In the genomic region with DNA sequence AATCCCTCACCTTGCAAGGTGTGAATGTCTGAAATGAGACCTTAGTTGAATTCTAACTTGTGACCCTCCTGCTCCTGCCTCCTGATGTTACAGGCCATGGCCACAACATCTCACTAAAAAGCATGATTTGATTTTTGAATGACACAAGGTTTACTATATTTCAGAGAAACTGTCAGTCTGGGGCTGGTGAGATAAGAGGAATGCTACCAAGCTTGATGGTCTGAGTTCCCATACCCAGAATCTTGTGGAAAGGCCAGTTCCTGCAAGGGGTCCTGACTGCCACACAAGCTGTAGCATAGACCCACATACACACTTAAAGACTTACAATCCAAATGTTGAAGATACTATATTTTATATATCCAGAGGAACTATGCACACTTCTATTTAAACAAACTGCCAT, we compare ENCODE assay signal across 10 mouse cellular contexts. TPM values are rescaled to one million over a fixed set of nuclear protein-coding genes. Genes with fewer than 3 reads are reported as not detected.
A peak's percentile ranks its signal among the peaks of the same experiment; 100 is the strongest.
DNase-seq lines count a peak whose midpoint lies in the region; ATAC-seq and TF ChIP-seq lines count a peak whose summit lies in the region.
"Had no signal": no experiment of that assay in that cellular context is flagged by ENCODE, and none has a peak within 500 bp of the region (broad histone marks: within the 10 kb centered on the region; RNA-seq: fewer than 3 reads in every experiment).

No protein-coding gene starts in this region.

- no peaks in the 10 kb centered on the region for H3K9me3 ChIP-seq in forebrain, embryonic 11.5 days (ENCODE audit: control insufficient read depth, low read length)
- no peaks in the 10 kb centered on the region for H3K9me3 ChIP-seq in forebrain, postnatal 0 days (ENCODE audit: low read length)
- no peaks in the 10 kb centered on the region for H3K9me3 ChIP-seq in lung, embryonic 16.5 days (ENCODE audit: control insufficient read depth, low read length)
- no peaks in the 10 kb centered on the region for H3K9me3 ChIP-seq in intestine, embryonic 15.5 days
- no peaks in the 10 kb centered on the region for H3K9me3 ChIP-seq in midbrain, embryonic 14.5 days (ENCODE audit: control insufficient read depth, low read length)

- H3K36me3 ChIP-seq in forebrain, embryonic 11.5 days (ENCODE audit: control insufficient read depth, insufficient read depth, low read length) = no peaks in the 10 kb centered on the region
- no peaks in the 10 kb centered on the region for H3K36me3 ChIP-seq in forebrain, postnatal 0 days (ENCODE audit: insufficient read depth)
- no peaks in the 10 kb centered on the region for H3K36me3 ChIP-seq in lung, embryonic 16.5 days (ENCODE audit: control insufficient read depth, insufficient read depth, low read length)
- no peaks in the 10 kb centered on the region for H3K36me3 ChIP-seq in intestine, embryonic 15.5 days
- 0 out of 2 replicates have a peak, but pooled peaks cover 2% of the 10 kb centered on the region for H3K36me3 ChIP-seq in midbrain, embryonic 14.5 days (ENCODE audit: control insufficient read depth, insufficient read depth, low read length)

- no peak overlapping the region for H3K27ac ChIP-seq in forebrain, embryonic 11.5 days (ENCODE audit: low read depth, low read length)
- H3K27ac ChIP-seq in forebrain, postnatal 0 days (ENCODE audit: low read depth, low read length) = no peak overlapping the region
- H3K27ac ChIP-seq in lung, embryonic 16.5 days (ENCODE audit: low read length) = no peak overlapping the region
- H3K27ac ChIP-seq in intestine, embryonic 15.5 days = no peak overlapping the region
- no peak overlapping the region for H3K27ac ChIP-seq in midbrain, embryonic 14.5 days (replicated peaks; ENCODE audit: low read depth, low read length)

- peak overlapping the region; percentile 90 for H3K4me3 ChIP-seq in forebrain, embryonic 11.5 days (ENCODE audit: low read depth, low read length)
- no peak overlapping the region for H3K4me3 ChIP-seq in forebrain, postnatal 0 days (ENCODE audit: low read depth, low read length)
- H3K4me3 ChIP-seq in lung, embryonic 16.5 days (ENCODE audit: low read length) = peak overlapping the region; percentile 98
- H3K4me3 ChIP-seq in intestine, embryonic 15.5 days (replicated peaks) = no peak overlapping the region
- no peak overlapping the region for H3K4me3 ChIP-seq in midbrain, embryonic 14.5 days (replicated peaks; ENCODE audit: low read depth, low read length)

- ATAC-seq in forebrain, embryonic 11.5 days (replicated peaks; ENCODE audit: low FRiP score) = no peak
- no peak for ATAC-seq in forebrain, postnatal 0 days
- ATAC-seq in lung, embryonic 16.5 days (ENCODE audit: low read depth) = no peak
- ATAC-seq in intestine, embryonic 15.5 days = no peak
- ATAC-seq in midbrain, embryonic 14.5 days (ENCODE audit: low FRiP score, low TSS enrichment) = no peak

- TF ChIP-seq CTCF in forebrain, postnatal 0 days (IDR thresholded peaks at IDR 0.05; ENCODE audit: low read depth) = no peak

- H3K4me2 ChIP-seq in forebrain, embryonic 11.5 days (ENCODE audit: low read depth, low read length, severe bottlenecking) = peak overlapping the region; percentile 83; the same call in 1 of the 2 replicates
- H3K4me2 ChIP-seq in forebrain, postnatal 0 days (ENCODE audit: low read depth) = no peak overlapping the region
- H3K4me2 ChIP-seq in lung, embryonic 16.5 days (ENCODE audit: low read depth, low read length) = peak overlapping the region; percentile 87
- H3K4me2 ChIP-seq in intestine, embryonic 15.5 days (replicated peaks) = peak overlapping the region; percentile 79
- H3K4me2 ChIP-seq in midbrain, embryonic 14.5 days (ENCODE audit: low read length) = peak overlapping the region; percentile 90; the same call in 1 of the 2 replicates

- H3K9ac ChIP-seq in forebrain, embryonic 11.5 days (ENCODE audit: low read length) = no peak overlapping the region; the same call in 1 of the 2 replicates
- H3K9ac ChIP-seq in forebrain, postnatal 0 days = no peak overlapping the region
- H3K9ac ChIP-seq in lung, embryonic 16.5 days (ENCODE audit: low read length) = peak overlapping the region; percentile 77
- H3K9ac ChIP-seq in intestine, embryonic 15.5 days = no peak overlapping the region
- H3K9ac ChIP-seq in midbrain, embryonic 14.5 days (replicated peaks; ENCODE audit: low read length) = no peak overlapping the region

- DNase-seq in forebrain, embryonic 11.5 days (ENCODE audit: low spot score) = no peak
- no peak for DNase-seq in forebrain, postnatal 0 days
- no peak for DNase-seq in lung, postnatal 10 days
- no peak for DNase-seq in midbrain, embryonic 14.5 days
- DNase-seq in layer of hippocampus, postnatal 36 days = no peak
- no peak for DNase-seq in cerebellum, adult 9-10 months
- DNase-seq: gastrocnemius, postnatal 25 days; kidney, adult 8-10 months had no signal

- no peaks in the 10 kb centered on the region for H3K27me3 ChIP-seq in forebrain, embryonic 11.5 days (ENCODE audit: control insufficient read depth, insufficient read depth, low read length)
- H3K27me3 ChIP-seq in forebrain, postnatal 0 days (ENCODE audit: insufficient read depth, low read length) = no peaks in the 10 kb centered on the region
- no peaks in the 10 kb centered on the region for H3K27me3 ChIP-seq in lung, embryonic 16.5 days (ENCODE audit: control insufficient read depth, insufficient read depth, low read depth, low read length)
- no peaks in the 10 kb centered on the region for H3K27me3 ChIP-seq in intestine, embryonic 15.5 days (replicated peaks)
- H3K27me3 ChIP-seq in midbrain, embryonic 14.5 days (ENCODE audit: control insufficient read depth, insufficient read depth, low read length) = no peaks in the 10 kb centered on the region

- peaks cover 7% of the 10 kb centered on the region for H3K4me1 ChIP-seq in forebrain, embryonic 11.5 days (replicated peaks; ENCODE audit: control insufficient read depth, insufficient read depth, low read length)
- H3K4me1 ChIP-seq in forebrain, postnatal 0 days (ENCODE audit: insufficient read depth) = no peaks in the 10 kb centered on the region
- H3K4me1 ChIP-seq in lung, embryonic 16.5 days (replicated peaks; ENCODE audit: control insufficient read depth, insufficient read depth, low read length) = peaks cover 19% of the 10 kb centered on the region
- peaks cover 12% of the 10 kb centered on the region for H3K4me1 ChIP-seq in intestine, embryonic 15.5 days (replicated peaks)
- H3K4me1 ChIP-seq in midbrain, embryonic 14.5 days (ENCODE audit: control insufficient read depth, insufficient read depth, low read length) = peaks cover 11% of the 10 kb centered on the region

RNA-seq across cellular contexts. Expression of a gene that starts 9.3 kb away (rescaled TPM):
- 93.4 and 94.8 TPM in 2 replicates for polyA plus RNA-seq in forebrain, embryonic 11.5 days (2014; fragmentation: Nextera tagmentation; extraction: Ambion mirVana)
- 83.1 and 101 TPM in 2 replicates for total RNA-seq in forebrain, postnatal 0 days (2014; rRNA removed)
- polyA plus RNA-seq in forebrain, postnatal 0 days (2015; fragmentation: Nextera tagmentation; extraction: Ambion mirVana) = 36.2 and 39.9 TPM in 2 replicates
- 92.5 and 97.1 TPM in 2 replicates for polyA plus RNA-seq in lung, embryonic 16.5 days (2015; fragmentation: Nextera tagmentation; extraction: Ambion mirVana)
- polyA plus RNA-seq in intestine, embryonic 15.5 days (2015; fragmentation: Nextera tagmentation; extraction: Ambion mirVana) = 72.5 and 73.4 TPM in 2 replicates
- polyA plus RNA-seq in midbrain, embryonic 14.5 days (2014; fragmentation: Nextera tagmentation; extraction: Ambion mirVana) = 51.1 and 51.5 TPM in 2 replicates
- 10 to 100 TPM; 34.0 to 35.1 TPM for total RNA-seq in layer of hippocampus, postnatal 36 days (2021)

RNA-seq across cellular contexts. Expression of a gene that starts 26.2 kb away (rescaled TPM):
- polyA plus RNA-seq in forebrain, embryonic 11.5 days (2014; fragmentation: Nextera tagmentation; extraction: Ambion mirVana) = 22.1 TPM in 2 replicates
- total RNA-seq in forebrain, postnatal 0 days (2014; rRNA removed) = 3.7 and 4.0 TPM in 2 replicates
- polyA plus RNA-seq in forebrain, postnatal 0 days (2015; fragmentation: Nextera tagmentation; extraction: Ambion mirVana) = 5.1 and 5.7 TPM in 2 replicates
- 63.5 and 67.2 TPM in 2 replicates for polyA plus RNA-seq in lung, embryonic 16.5 days (2015; fragmentation: Nextera tagmentation; extraction: Ambion mirVana)
- 29.2 and 30.4 TPM in 2 replicates for polyA plus RNA-seq in intestine, embryonic 15.5 days (2015; fragmentation: Nextera tagmentation; extraction: Ambion mirVana)
- polyA plus RNA-seq in midbrain, embryonic 14.5 days (2014; fragmentation: Nextera tagmentation; extraction: Ambion mirVana) = 4.1 and 10.8 TPM in 2 replicates
- total RNA-seq in layer of hippocampus, postnatal 36 days (2021) = 1 to 10 TPM; 1.2 to 2.8 TPM

RNA-seq across cellular contexts. Expression of a gene that starts 52.0 kb away (rescaled TPM):
- 334 and 367 TPM in 2 replicates for polyA plus RNA-seq in forebrain, embryonic 11.5 days (2014; fragmentation: Nextera tagmentation; extraction: Ambion mirVana)
- 129 and 137 TPM in 2 replicates for total RNA-seq in forebrain, postnatal 0 days (2014; rRNA removed)
- polyA plus RNA-seq in forebrain, postnatal 0 days (2015; fragmentation: Nextera tagmentation; extraction: Ambion mirVana) = 232 and 242 TPM in 2 replicates
- 255 and 258 TPM in 2 replicates for polyA plus RNA-seq in lung, embryonic 16.5 days (2015; fragmentation: Nextera tagmentation; extraction: Ambion mirVana)
- 292 and 319 TPM in 2 replicates for polyA plus RNA-seq in intestine, embryonic 15.5 days (2015; fragmentation: Nextera tagmentation; extraction: Ambion mirVana)
- polyA plus RNA-seq in midbrain, embryonic 14.5 days (2014; fragmentation: Nextera tagmentation; extraction: Ambion mirVana) = 231 and 234 TPM in 2 replicates
- total RNA-seq in layer of hippocampus, postnatal 36 days (2021) = 100 to 1,000 TPM; 120 to 127 TPM

RNA-seq across cellular contexts. Expression of a gene that starts 52.1 kb away (rescaled TPM):
- 119 and 130 TPM in 2 replicates for polyA plus RNA-seq in forebrain, embryonic 11.5 days (2014; fragmentation: Nextera tagmentation; extraction: Ambion mirVana)
- 59.9 and 77.8 TPM in 2 replicates for total RNA-seq in forebrain, postnatal 0 days (2014; rRNA removed)
- polyA plus RNA-seq in forebrain, postnatal 0 days (2015; fragmentation: Nextera tagmentation; extraction: Ambion mirVana) = 101 and 111 TPM in 2 replicates
- 156 TPM in 2 replicates for polyA plus RNA-seq in lung, embryonic 16.5 days (2015; fragmentation: Nextera tagmentation; extraction: Ambion mirVana)
- 145 and 159 TPM in 2 replicates for polyA plus RNA-seq in intestine, embryonic 15.5 days (2015; fragmentation: Nextera tagmentation; extraction: Ambion mirVana)
- polyA plus RNA-seq in midbrain, embryonic 14.5 days (2014; fragmentation: Nextera tagmentation; extraction: Ambion mirVana) = 98.6 and 112 TPM in 2 replicates
- 10 to 100 TPM; 61.1 to 65.8 TPM for total RNA-seq in layer of hippocampus, postnatal 36 days (2021)

Comparison
In these comparisons a context has a peak if more than half of its experiments do, and no peak if none do; other contexts are left out.
1. H3K4me3 ChIP-seq: peak in forebrain, embryonic 11.5 days (single experiment) and lung, embryonic 16.5 days (single experiment); none in forebrain, postnatal 0 days (single experiment), intestine, embryonic 15.5 days (single experiment) and midbrain, embryonic 14.5 days (single experiment).